12 mouse cellular contexts compared by ENCODE assay signal in the genomic region with DNA sequence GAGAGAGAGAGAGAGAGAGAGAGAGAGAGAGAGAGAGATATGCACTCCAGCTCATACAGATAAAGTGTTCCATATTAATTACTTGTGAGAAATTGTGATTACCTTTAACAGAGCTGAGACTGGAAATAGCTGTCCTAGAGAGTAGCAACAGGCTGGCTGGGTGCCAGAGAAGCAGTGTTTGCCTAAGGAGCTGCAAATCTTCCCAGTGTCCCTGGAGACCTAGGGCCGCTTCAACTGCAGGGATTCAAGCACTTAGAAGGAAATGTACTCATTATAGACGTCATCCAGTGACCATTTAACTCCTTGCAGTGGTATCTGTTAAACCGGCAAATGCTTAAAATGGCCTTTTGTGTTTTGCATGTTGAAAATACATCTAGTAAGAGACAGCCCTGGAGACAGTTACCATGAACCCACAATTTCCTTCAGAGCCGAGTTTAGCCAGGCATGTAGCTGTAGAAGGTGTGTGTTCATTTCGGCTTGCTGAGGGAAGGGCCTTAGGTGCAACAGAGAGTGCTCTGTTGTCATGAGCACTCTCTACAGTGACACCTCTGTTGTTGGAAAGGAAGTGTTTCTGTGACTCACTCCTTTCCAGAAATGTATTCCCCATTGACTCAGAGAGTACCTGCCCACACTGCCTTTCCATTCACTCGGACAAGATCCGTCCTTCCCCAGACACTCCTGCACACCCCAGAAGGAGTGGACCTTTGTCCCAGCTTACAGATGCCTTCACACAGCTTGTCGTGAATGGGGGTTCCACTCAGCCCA. TPM values are rescaled to one million over a fixed set of nuclear protein-coding genes. Genes with fewer than 3 reads are reported as not detected.
DNase-seq lines count a peak whose midpoint lies in the region; ATAC-seq lines count a peak whose summit lies in the region.
"Had no signal": no experiment of that assay in that cellular context is flagged by ENCODE, and none has a peak within 500 bp of the region (broad histone marks: within the 10 kb centered on the region; RNA-seq: fewer than 3 reads in every experiment).

No protein-coding gene starts in this region.

- no peak overlapping the region for H3K4me3 ChIP-seq in forebrain, embryonic 14.5 days (ENCODE audit: low read depth, low read length)
- no peak overlapping the region for H3K4me3 ChIP-seq in forebrain, embryonic 12.5 days (replicated peaks)
- H3K4me3 ChIP-seq in kidney, embryonic 15.5 days (replicated peaks) = no peak overlapping the region
- H3K4me3 ChIP-seq in neural tube, embryonic 14.5 days (ENCODE audit: low read depth, low read length) = no peak overlapping the region
- H3K4me3 ChIP-seq in neural tube, embryonic 15.5 days (replicated peaks) = no peak overlapping the region
- H3K4me3 ChIP-seq: layer of hippocampus, adult 2 months; liver, embryonic 15.5 days had no signal

- H3K27ac ChIP-seq in forebrain, embryonic 14.5 days (ENCODE audit: low read depth, low read length) = no peak overlapping the region
- H3K27ac ChIP-seq in forebrain, embryonic 12.5 days = no peak overlapping the region
- no peak overlapping the region for H3K27ac ChIP-seq in kidney, embryonic 15.5 days
- H3K27ac ChIP-seq in neural tube, embryonic 14.5 days (ENCODE audit: low read depth, low read length) = no peak overlapping the region
- no peak overlapping the region for H3K27ac ChIP-seq in neural tube, embryonic 15.5 days (replicated peaks)
- H3K27ac ChIP-seq: layer of hippocampus, adult 2 months; liver, embryonic 15.5 days had no signal

- no peak overlapping the region for H3K9ac ChIP-seq in forebrain, embryonic 14.5 days (ENCODE audit: low read length)
- no peak overlapping the region for H3K9ac ChIP-seq in forebrain, embryonic 12.5 days
- no peak overlapping the region for H3K9ac ChIP-seq in kidney, embryonic 15.5 days
- no peak overlapping the region for H3K9ac ChIP-seq in neural tube, embryonic 14.5 days (replicated peaks; ENCODE audit: low read depth, low read length)
- H3K9ac ChIP-seq in neural tube, embryonic 15.5 days (replicated peaks) = no peak overlapping the region
- H3K9ac ChIP-seq: liver, embryonic 15.5 days had no signal

- no peaks in the 10 kb centered on the region for H3K27me3 ChIP-seq in forebrain, embryonic 14.5 days (replicated peaks; ENCODE audit: control insufficient read depth, insufficient read depth, low read length)
- H3K27me3 ChIP-seq in forebrain, embryonic 12.5 days = no peaks in the 10 kb centered on the region
- no peaks in the 10 kb centered on the region for H3K27me3 ChIP-seq in kidney, embryonic 15.5 days
- no peaks in the 10 kb centered on the region for H3K27me3 ChIP-seq in neural tube, embryonic 14.5 days (ENCODE audit: control insufficient read depth, insufficient read depth, low read length)
- no peaks in the 10 kb centered on the region for H3K27me3 ChIP-seq in neural tube, embryonic 15.5 days (replicated peaks)
- H3K27me3 ChIP-seq: CH12.LX; liver, embryonic 15.5 days had no signal

- H3K4me1 ChIP-seq in forebrain, embryonic 14.5 days (ENCODE audit: control insufficient read depth, insufficient read depth, low read length) = no peaks in the 10 kb centered on the region
- no peaks in the 10 kb centered on the region for H3K4me1 ChIP-seq in forebrain, embryonic 12.5 days
- H3K4me1 ChIP-seq in kidney, embryonic 15.5 days = no peaks in the 10 kb centered on the region
- H3K4me1 ChIP-seq in neural tube, embryonic 14.5 days (ENCODE audit: control insufficient read depth, insufficient read depth, low read length) = no peaks in the 10 kb centered on the region
- H3K4me1 ChIP-seq in neural tube, embryonic 15.5 days = peaks cover 7% of the 10 kb centered on the region; the same call in 1 of the 2 replicates
- H3K4me1 ChIP-seq: liver, embryonic 15.5 days had no signal

- peak; percentile 56 for DNase-seq in forebrain, embryonic 14.5 days (ENCODE audit: low spot score)
- peak; percentile 31 for DNase-seq in kidney, adult 18-20 months
- DNase-seq in right cerebral cortex, postnatal 14 days = peak; percentile 58
- no peak for DNase-seq in retina, embryonic 14.5 days (ENCODE audit: low spot score)
- DNase-seq: thymus, postnatal 14 days had no signal

- no peak for ATAC-seq in forebrain, embryonic 14.5 days
- no peak for ATAC-seq in forebrain, embryonic 12.5 days (ENCODE audit: low FRiP score)
- no peak for ATAC-seq in kidney, embryonic 15.5 days (replicated peaks; ENCODE audit: low FRiP score)
- ATAC-seq in neural tube, embryonic 14.5 days (ENCODE audit: low read depth) = peak; percentile 28; the same call in 1 of the 2 replicates
- no peak for ATAC-seq in neural tube, embryonic 15.5 days (ENCODE audit: low FRiP score)

- H3K36me3 ChIP-seq in forebrain, embryonic 14.5 days (ENCODE audit: control insufficient read depth, insufficient read depth, low read length) = no peaks in the 10 kb centered on the region
- no peaks in the 10 kb centered on the region for H3K36me3 ChIP-seq in forebrain, embryonic 12.5 days (replicated peaks)
- H3K36me3 ChIP-seq in kidney, embryonic 15.5 days = no peaks in the 10 kb centered on the region
- no peaks in the 10 kb centered on the region for H3K36me3 ChIP-seq in neural tube, embryonic 14.5 days (ENCODE audit: control insufficient read depth, insufficient read depth, low read length)
- no peaks in the 10 kb centered on the region for H3K36me3 ChIP-seq in neural tube, embryonic 15.5 days
- H3K36me3 ChIP-seq: liver, embryonic 15.5 days had no signal

- no peaks in the 10 kb centered on the region for H3K9me3 ChIP-seq in forebrain, embryonic 14.5 days (replicated peaks; ENCODE audit: control insufficient read depth, low read length)
- no peaks in the 10 kb centered on the region for H3K9me3 ChIP-seq in forebrain, embryonic 12.5 days
- H3K9me3 ChIP-seq in kidney, embryonic 15.5 days (replicated peaks) = no peaks in the 10 kb centered on the region
- H3K9me3 ChIP-seq in neural tube, embryonic 14.5 days (ENCODE audit: control insufficient read depth, low read length) = no peaks in the 10 kb centered on the region
- no peaks in the 10 kb centered on the region for H3K9me3 ChIP-seq in neural tube, embryonic 15.5 days (replicated peaks)
- H3K9me3 ChIP-seq: liver, embryonic 15.5 days had no signal

- WGBS in forebrain, embryonic 14.5 days = 73% methylated on average over 8 of the region's 8 CpGs
- 81% methylated on average over 8 of the region's 8 CpGs for WGBS in forebrain, embryonic 12.5 days
- 60% methylated on average over 8 of the region's 8 CpGs for WGBS in kidney, embryonic 15.5 days
- 57% methylated on average over 8 of the region's 8 CpGs for WGBS in neural tube, embryonic 14.5 days
- WGBS in neural tube, embryonic 15.5 days = 54% methylated on average over 8 of the region's 8 CpGs

- no peak overlapping the region for H3K4me2 ChIP-seq in forebrain, embryonic 14.5 days (ENCODE audit: low read length)
- no peak overlapping the region for H3K4me2 ChIP-seq in forebrain, embryonic 12.5 days
- H3K4me2 ChIP-seq in kidney, embryonic 15.5 days = no peak overlapping the region
- no peak overlapping the region for H3K4me2 ChIP-seq in neural tube, embryonic 14.5 days (ENCODE audit: low read depth, low read length)
- no peak overlapping the region for H3K4me2 ChIP-seq in neural tube, embryonic 15.5 days
- H3K4me2 ChIP-seq: liver, embryonic 15.5 days had no signal

RNA-seq across cellular contexts. Expression of a gene that starts 10.3 kb away (rescaled TPM):
- 9.3 and 13.6 TPM in 2 replicates for polyA plus RNA-seq in forebrain, embryonic 14.5 days (2014; fragmentation: Nextera tagmentation; extraction: Ambion mirVana)
- 2.4 and 2.8 TPM in 2 replicates for polyA plus RNA-seq in forebrain, embryonic 12.5 days (2016; fragmentation: Nextera tagmentation; extraction: Ambion mirVana)
- polyA plus RNA-seq in kidney, embryonic 15.5 days (2015; fragmentation: Nextera tagmentation; extraction: Ambion mirVana) = 3.9 and 4.3 TPM in 2 replicates
- 42.2 and 44.0 TPM in 2 replicates for polyA plus RNA-seq in neural tube, embryonic 14.5 days (2014; fragmentation: Nextera tagmentation; extraction: Ambion mirVana)
- 49.5 and 57.3 TPM in 2 replicates for polyA plus RNA-seq in neural tube, embryonic 15.5 days (2015; fragmentation: Nextera tagmentation; extraction: Ambion mirVana)
